Mouse (Mus musculus): ENCODE results near the gene Morc3. TPM values are rescaled to one million over a fixed set of nuclear protein-coding genes. Genes with fewer than 3 reads are reported as not detected.
A peak's percentile ranks its signal among the peaks of the same experiment; 100 is the strongest.

Morc3 gene
- polyA plus RNA-seq, 2 experiments: 32.0 to 32.5 TPM

GRCm38 (mm10) chr16:93893285-93893684 is 61.4 kb downstream of the Morc3 start:
- no peak for TF ChIP-seq POLR2A (IDR thresholded peaks at IDR 0.05; ENCODE audit: borderline replicate concordance, extremely low read depth, insufficient read depth, insufficient read length)
- Histone ChIP-seq H3K9ac (ENCODE audit: low read depth, low read length, severe bottlenecking) (no peak overlapping the region), H3K9me3 (ENCODE audit: control insufficient read depth, low read length) (no peaks in the 10 kb centered on the region), H3K4me3 (replicated peaks; ENCODE audit: low read length) (no peak overlapping the region), H3K4me1 (ENCODE audit: control insufficient read depth, insufficient read depth, low read length) (no peaks in the 10 kb centered on the region), H3K27me3 (ENCODE audit: control insufficient read depth, insufficient read depth, low read length) (no peaks in the 10 kb centered on the region), H3K4me2 (replicated peaks; ENCODE audit: low read depth, low read length, severe bottlenecking) (no peak overlapping the region), H3K27ac (replicated peaks; ENCODE audit: low read depth, low read length) (no peak overlapping the region), H3K36me3 (ENCODE audit: control insufficient read depth, insufficient read depth, low read length) (peaks cover 54% of the 10 kb centered on the region)
- DNase-seq (ENCODE audit: low spot score) (no peak), ATAC-seq (ENCODE audit: low FRiP score, low read depth) (0 out of 2 replicates have a peak, but pooled peaks have one; percentile 6)
- 89% methylated on average over 5 of the region's 5 CpGs for WGBS

DNA sequence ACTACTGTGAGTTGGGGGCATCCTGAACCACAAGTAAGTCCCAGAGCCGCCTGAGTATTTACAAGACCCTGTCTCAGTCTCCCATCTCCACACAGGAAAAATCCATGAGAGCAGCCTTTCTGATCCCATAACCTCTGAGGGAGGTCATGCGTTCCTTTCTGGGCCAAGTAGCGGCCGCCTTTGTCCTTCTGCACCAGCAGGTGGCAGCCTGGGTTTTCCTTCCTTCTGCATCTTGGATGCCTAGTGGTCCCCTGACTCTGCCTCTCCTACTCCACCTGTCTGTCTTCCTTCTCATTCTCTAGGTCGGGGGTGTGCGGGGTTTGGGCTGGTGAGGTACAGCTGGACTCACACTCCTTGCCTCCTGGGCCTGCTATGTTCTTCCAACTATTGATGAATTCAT is 71.1 kb downstream of the Morc3 start:
- H3K4me1 ChIP-seq (ENCODE audit: control insufficient read depth, insufficient read depth, low read length): no peaks in the 10 kb centered on the region
- DNase-seq (ENCODE audit: low spot score): no peak
- 80% methylated on average over 6 of the region's 6 CpGs for WGBS
- no peak overlapping the region for H3K27ac ChIP-seq (replicated peaks; ENCODE audit: low read depth, low read length)
- TF ChIP-seq POLR2A (IDR thresholded peaks at IDR 0.05; ENCODE audit: borderline replicate concordance, extremely low read depth, insufficient read depth, insufficient read length): no peak
- no peak for ATAC-seq (ENCODE audit: low FRiP score, low read depth)
- H3K27me3 ChIP-seq (ENCODE audit: control insufficient read depth, insufficient read depth, low read length): no peaks in the 10 kb centered on the region
- H3K4me2 ChIP-seq (replicated peaks; ENCODE audit: low read depth, low read length, severe bottlenecking): no peak overlapping the region
- peaks cover 48% of the 10 kb centered on the region for H3K36me3 ChIP-seq (ENCODE audit: control insufficient read depth, insufficient read depth, low read length)
- H3K9ac ChIP-seq (ENCODE audit: low read depth, low read length, severe bottlenecking): no peak overlapping the region
- no peaks in the 10 kb centered on the region for H3K9me3 ChIP-seq (ENCODE audit: control insufficient read depth, low read length)
- H3K4me3 ChIP-seq (replicated peaks; ENCODE audit: low read length): no peak overlapping the region

GRCm38 (mm10) chr16:93906156-93907014 is 74.5 kb downstream of the Morc3 start:
- H3K4me3 ChIP-seq (replicated peaks; ENCODE audit: low read length): no peak overlapping the region
- peaks cover 34% of the 10 kb centered on the region for H3K36me3 ChIP-seq (ENCODE audit: control insufficient read depth, insufficient read depth, low read length)
- H3K4me2 ChIP-seq (replicated peaks; ENCODE audit: low read depth, low read length, severe bottlenecking): no peak overlapping the region
- 59% methylated on average over 11 of the region's 11 CpGs for WGBS
- no peak overlapping the region for H3K27ac ChIP-seq (replicated peaks; ENCODE audit: low read depth, low read length)
- H3K9me3 ChIP-seq (ENCODE audit: control insufficient read depth, low read length): no peaks in the 10 kb centered on the region
- H3K4me1 ChIP-seq (ENCODE audit: control insufficient read depth, insufficient read depth, low read length): no peaks in the 10 kb centered on the region
- DNase-seq (ENCODE audit: low spot score): peak; percentile 68
- peak; percentile 42 for ATAC-seq (ENCODE audit: low FRiP score, low read depth)
- no peak for TF ChIP-seq POLR2A (IDR thresholded peaks at IDR 0.05; ENCODE audit: borderline replicate concordance, extremely low read depth, insufficient read depth, insufficient read length)
- H3K9ac ChIP-seq (ENCODE audit: low read depth, low read length, severe bottlenecking): 0 out of 2 replicates have a peak overlapping the region, but pooled peaks have one; percentile 5
- no peaks in the 10 kb centered on the region for H3K27me3 ChIP-seq (ENCODE audit: control insufficient read depth, insufficient read depth, low read length)

GRCm38 (mm10) chr16:93907761-93908160 is 75.8 kb downstream of the Morc3 start:
- no peak overlapping the region for H3K4me2 ChIP-seq (replicated peaks; ENCODE audit: low read depth, low read length, severe bottlenecking)
- H3K27me3 ChIP-seq (ENCODE audit: control insufficient read depth, insufficient read depth, low read length): no peaks in the 10 kb centered on the region
- no peaks in the 10 kb centered on the region for H3K9me3 ChIP-seq (ENCODE audit: control insufficient read depth, low read length)
- H3K4me3 ChIP-seq (replicated peaks; ENCODE audit: low read length): no peak overlapping the region
- TF ChIP-seq POLR2A (IDR thresholded peaks at IDR 0.05; ENCODE audit: borderline replicate concordance, extremely low read depth, insufficient read depth, insufficient read length): no peak
- 76% methylated on average over 5 of the region's 5 CpGs for WGBS
- no peak for ATAC-seq (ENCODE audit: low FRiP score, low read depth)
- H3K4me1 ChIP-seq (ENCODE audit: control insufficient read depth, insufficient read depth, low read length): no peaks in the 10 kb centered on the region
- H3K36me3 ChIP-seq (ENCODE audit: control insufficient read depth, insufficient read depth, low read length): peaks cover 22% of the 10 kb centered on the region
- no peak overlapping the region for H3K9ac ChIP-seq (ENCODE audit: low read depth, low read length, severe bottlenecking)
- H3K27ac ChIP-seq (replicated peaks; ENCODE audit: low read depth, low read length): no peak overlapping the region
- no peak for DNase-seq (ENCODE audit: low spot score)

- no peak for TF ChIP-seq POLR2A (IDR thresholded peaks at IDR 0.05; ENCODE audit: borderline replicate concordance, extremely low read depth, insufficient read depth, insufficient read length)
- H3K36me3 ChIP-seq (ENCODE audit: control insufficient read depth, insufficient read depth, low read length): peaks cover 20% of the 10 kb centered on the region
- H3K4me3 ChIP-seq (replicated peaks; ENCODE audit: low read length): no peak overlapping the region
- no peak overlapping the region for H3K4me2 ChIP-seq (replicated peaks; ENCODE audit: low read depth, low read length, severe bottlenecking)
- H3K27ac ChIP-seq (replicated peaks; ENCODE audit: low read depth, low read length): no peak overlapping the region
- 91% methylated on average over 8 of the region's 8 CpGs for WGBS
- H3K9me3 ChIP-seq (ENCODE audit: control insufficient read depth, low read length): no peaks in the 10 kb centered on the region
- H3K9ac ChIP-seq (ENCODE audit: low read depth, low read length, severe bottlenecking): no peak overlapping the region
- no peaks in the 10 kb centered on the region for H3K27me3 ChIP-seq (ENCODE audit: control insufficient read depth, insufficient read depth, low read length)
- ATAC-seq (ENCODE audit: low FRiP score, low read depth) (no peak), DNase-seq (ENCODE audit: low spot score) (no peak)
- no peaks in the 10 kb centered on the region for H3K4me1 ChIP-seq (ENCODE audit: control insufficient read depth, insufficient read depth, low read length)
These were observed 76.3 kb downstream of the Morc3 start for GRCm38 (mm10) chr16:93908196-93908595.

Data from limb, embryonic 14.5 days (tissue).